Comparison of ENCODE assay signal across 10 mouse cellular contexts in the genomic region with DNA sequence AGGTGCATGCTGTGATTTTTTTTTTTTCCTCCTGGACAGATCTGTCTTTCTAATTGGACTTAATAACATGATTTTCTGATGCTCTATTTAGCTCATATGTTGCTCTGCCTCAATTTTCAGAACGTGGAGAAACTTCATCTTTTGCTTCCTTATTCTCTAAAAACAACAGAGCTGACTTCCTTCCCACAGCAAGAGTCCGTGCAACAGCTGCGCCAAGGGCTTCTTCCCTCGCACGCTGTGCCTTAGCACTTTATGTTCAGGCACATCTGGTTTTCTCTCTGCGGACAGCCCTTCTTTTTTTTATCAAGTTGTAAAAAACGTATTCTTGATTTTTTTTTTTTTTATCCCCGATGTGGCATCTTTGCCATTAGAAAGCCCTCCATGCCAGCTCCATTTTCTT.
DNase-seq lines count a peak whose midpoint lies in the region; ATAC-seq and TF ChIP-seq lines count a peak whose summit lies in the region.
"Had no signal": no experiment of that assay in that cellular context is flagged by ENCODE, and none has a peak within 500 bp of the region (broad histone marks: within the 10 kb centered on the region; RNA-seq: fewer than 3 reads in every experiment).

No protein-coding gene starts in this region.

- no peak overlapping the region for H3K4me3 ChIP-seq in hindbrain, embryonic 14.5 days (replicated peaks; ENCODE audit: low read length)
- H3K4me3 ChIP-seq in hindbrain, embryonic 10.5 days = no peak overlapping the region
- no peak overlapping the region for H3K4me3 ChIP-seq in hindbrain, postnatal 0 days (ENCODE audit: low read length)
- H3K4me3 ChIP-seq in stomach, embryonic 14.5 days (ENCODE audit: low read depth, low read length) = no peak overlapping the region
- H3K4me3 ChIP-seq: embryonic facial prominence, embryonic 12.5 days had no signal

- peak overlapping the region; percentile 78 for H3K27ac ChIP-seq in hindbrain, embryonic 14.5 days
- H3K27ac ChIP-seq in hindbrain, embryonic 10.5 days = no peak overlapping the region
- H3K27ac ChIP-seq in hindbrain, postnatal 0 days = peak overlapping the region; percentile 68; the same call in 1 of the 2 replicates
- H3K27ac ChIP-seq in stomach, embryonic 14.5 days (ENCODE audit: low read length) = peak overlapping the region; percentile 36; the same call in 1 of the 2 replicates
- H3K27ac ChIP-seq: embryonic facial prominence, embryonic 12.5 days had no signal

- H3K9ac ChIP-seq in hindbrain, embryonic 14.5 days = 0 out of 2 replicates have a peak overlapping the region, but pooled peaks have one; percentile 11
- no peak overlapping the region for H3K9ac ChIP-seq in hindbrain, postnatal 0 days (replicated peaks; ENCODE audit: low read length)
- H3K9ac ChIP-seq in stomach, embryonic 14.5 days (replicated peaks; ENCODE audit: low read depth, low read length) = no peak overlapping the region
- H3K9ac ChIP-seq: embryonic facial prominence, embryonic 12.5 days had no signal

- no peaks in the 10 kb centered on the region for H3K9me3 ChIP-seq in hindbrain, embryonic 14.5 days (ENCODE audit: control insufficient read depth, low read length)
- no peaks in the 10 kb centered on the region for H3K9me3 ChIP-seq in hindbrain, embryonic 10.5 days
- no peaks in the 10 kb centered on the region for H3K9me3 ChIP-seq in hindbrain, postnatal 0 days (ENCODE audit: low read length)
- no peaks in the 10 kb centered on the region for H3K9me3 ChIP-seq in stomach, embryonic 14.5 days (ENCODE audit: control insufficient read depth, low read depth, low read length)
- H3K9me3 ChIP-seq: embryonic facial prominence, embryonic 12.5 days had no signal

- H3K4me2 ChIP-seq in hindbrain, embryonic 14.5 days (replicated peaks) = no peak overlapping the region
- H3K4me2 ChIP-seq in hindbrain, postnatal 0 days (ENCODE audit: low read depth, low read length) = no peak overlapping the region
- H3K4me2 ChIP-seq in stomach, embryonic 14.5 days (replicated peaks; ENCODE audit: low read depth, low read length) = no peak overlapping the region
- H3K4me2 ChIP-seq: embryonic facial prominence, embryonic 12.5 days had no signal

- ATAC-seq in hindbrain, embryonic 14.5 days (ENCODE audit: low FRiP score) = no peak
- ATAC-seq in hindbrain, postnatal 0 days = no peak
- no peak for ATAC-seq in stomach, embryonic 14.5 days (ENCODE audit: insufficient number of reproducible peaks, insufficient read depth, low FRiP score, low read depth)

- no peaks in the 10 kb centered on the region for H3K27me3 ChIP-seq in hindbrain, embryonic 14.5 days (ENCODE audit: control insufficient read depth, insufficient read depth, low read length)
- H3K27me3 ChIP-seq in hindbrain, embryonic 10.5 days (ENCODE audit: insufficient read depth, poor library complexity, severe bottlenecking) = peaks cover 21% of the 10 kb centered on the region
- no peaks in the 10 kb centered on the region for H3K27me3 ChIP-seq in hindbrain, postnatal 0 days (ENCODE audit: insufficient read depth, low read length)
- no peaks in the 10 kb centered on the region for H3K27me3 ChIP-seq in stomach, embryonic 14.5 days (ENCODE audit: control insufficient read depth, insufficient read depth, low read length)
- H3K27me3 ChIP-seq: embryonic facial prominence, embryonic 12.5 days had no signal

- no peaks in the 10 kb centered on the region for H3K36me3 ChIP-seq in hindbrain, embryonic 14.5 days (replicated peaks; ENCODE audit: control insufficient read depth, insufficient read depth)
- no peaks in the 10 kb centered on the region for H3K36me3 ChIP-seq in hindbrain, embryonic 10.5 days
- H3K36me3 ChIP-seq in hindbrain, postnatal 0 days (ENCODE audit: insufficient read depth, low read length) = no peaks in the 10 kb centered on the region
- H3K36me3 ChIP-seq in stomach, embryonic 14.5 days (ENCODE audit: control insufficient read depth, insufficient read depth, low read length) = no peaks in the 10 kb centered on the region
- H3K36me3 ChIP-seq: embryonic facial prominence, embryonic 12.5 days had no signal

- peaks cover 15% of the 10 kb centered on the region for H3K4me1 ChIP-seq in hindbrain, embryonic 14.5 days (replicated peaks; ENCODE audit: control insufficient read depth, insufficient read depth, low read length)
- peaks cover 19% of the 10 kb centered on the region for H3K4me1 ChIP-seq in hindbrain, embryonic 10.5 days (replicated peaks)
- peaks cover 6% of the 10 kb centered on the region; the same call in 1 of the 2 replicates for H3K4me1 ChIP-seq in hindbrain, postnatal 0 days (ENCODE audit: insufficient read depth, low read length)
- peaks cover 13% of the 10 kb centered on the region; the same call in 1 of the 2 replicates for H3K4me1 ChIP-seq in stomach, embryonic 14.5 days (ENCODE audit: control insufficient read depth, insufficient read depth, low read length)

- no peak for TF ChIP-seq CTCF in hindbrain, postnatal 0 days (IDR thresholded peaks at IDR 0.05; ENCODE audit: low read depth)

- no peak for DNase-seq in hindbrain, embryonic 14.5 days (ENCODE audit: low spot score)
- no peak for DNase-seq in hindbrain, embryonic 10.5 days (ENCODE audit: low spot score)
- DNase-seq in spleen, postnatal 36 days (ENCODE audit: low spot score in 2 of 2) = peak; percentile 43
- no peak for DNase-seq in spleen, adult 12 weeks (ENCODE audit: low spot score)
- peak; percentile 25 for DNase-seq in hindbrain, postnatal 0 days (ENCODE audit: low spot score)
- DNase-seq in cerebellum, postnatal 14 days = no peak
- no peak for DNase-seq in adrenal gland, postnatal 36 days
- DNase-seq: liver had no signal

- 67% methylated on average over 8 of the region's 8 CpGs for WGBS in hindbrain, embryonic 14.5 days
- WGBS in hindbrain, embryonic 10.5 days = 73% methylated on average over 8 of the region's 8 CpGs
- 61% methylated on average over 8 of the region's 8 CpGs for WGBS in hindbrain, postnatal 0 days
- 68% methylated on average over 8 of the region's 8 CpGs for WGBS in stomach, embryonic 14.5 days

Comparison
In these comparisons a context has a peak if more than half of its experiments do, and no peak if none do; other contexts are left out.
1. DNase-seq: peak in spleen, postnatal 36 days (2 of 2) and hindbrain, postnatal 0 days (single experiment); none in hindbrain, embryonic 14.5 days (single experiment), hindbrain, embryonic 10.5 days (single experiment), spleen, adult 12 weeks (single experiment), cerebellum, postnatal 14 days (0 of 2) and adrenal gland, postnatal 36 days (0 of 2).